Mouse (Mus musculus): ENCODE results near the gene Ascc1.
A peak's percentile ranks its signal among the peaks of the same experiment; 100 is the strongest.
"Not testable (repeated sequence)": the region's sequence is repeated elsewhere in the genome, so short reads cannot be mapped to it uniquely, and the experiment has no call there.

Gene Ascc1

GRCm38 (mm10) chr10:60118464-60118863 lies 115.9 kb downstream of the Ascc1 start:
- DNase-seq, result no peak

DNA sequence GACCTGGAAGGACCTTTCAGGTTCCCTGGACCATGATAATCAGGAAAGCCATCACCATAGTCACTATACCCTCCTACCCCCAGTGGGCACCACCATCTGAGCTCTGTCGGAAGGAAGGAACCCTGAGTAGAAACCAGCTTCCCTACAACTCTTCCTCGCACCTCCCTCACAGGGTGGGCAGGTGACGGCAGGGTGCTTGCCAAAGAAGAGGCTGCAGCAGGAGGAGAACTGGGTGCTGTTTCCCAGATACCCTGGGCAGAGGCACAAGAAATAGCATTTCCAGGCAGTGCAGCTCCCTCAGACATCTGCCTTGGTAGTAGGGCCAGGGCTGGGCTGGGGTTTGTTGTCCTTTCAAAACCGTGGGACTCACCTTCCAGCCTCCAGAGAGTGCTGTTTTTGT lies 118.0 kb downstream of the Ascc1 start:
- DNase-seq, result no peak

DNA sequence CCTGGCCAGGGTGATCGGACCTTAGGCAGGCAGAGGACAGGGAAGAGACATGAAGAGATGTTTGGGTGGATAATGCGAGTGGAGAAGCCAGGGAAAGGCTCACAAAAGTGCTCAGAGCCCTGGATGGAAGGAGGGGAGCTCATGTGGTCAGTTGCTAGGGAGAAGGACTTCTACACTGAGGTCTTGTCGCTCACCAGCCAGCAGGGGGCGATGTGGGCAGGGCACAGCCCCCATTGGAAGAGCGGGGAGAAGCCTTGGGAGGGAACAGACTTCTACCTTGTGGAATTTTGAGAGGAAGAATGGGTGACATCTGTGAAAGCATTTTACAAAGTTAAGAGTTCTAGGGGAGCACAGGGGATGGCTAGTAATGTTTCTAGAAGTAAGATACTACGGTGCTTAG lies 121.5 kb downstream of the Ascc1 start:
- DNase-seq, result peak; percentile 42 to 48

- peak in 1 of 2 experiments; percentile 25 for DNase-seq
Measured at GRCm38 (mm10) chr10:60125529-60126327, 123.1 kb downstream of the Ascc1 start.

DNA sequence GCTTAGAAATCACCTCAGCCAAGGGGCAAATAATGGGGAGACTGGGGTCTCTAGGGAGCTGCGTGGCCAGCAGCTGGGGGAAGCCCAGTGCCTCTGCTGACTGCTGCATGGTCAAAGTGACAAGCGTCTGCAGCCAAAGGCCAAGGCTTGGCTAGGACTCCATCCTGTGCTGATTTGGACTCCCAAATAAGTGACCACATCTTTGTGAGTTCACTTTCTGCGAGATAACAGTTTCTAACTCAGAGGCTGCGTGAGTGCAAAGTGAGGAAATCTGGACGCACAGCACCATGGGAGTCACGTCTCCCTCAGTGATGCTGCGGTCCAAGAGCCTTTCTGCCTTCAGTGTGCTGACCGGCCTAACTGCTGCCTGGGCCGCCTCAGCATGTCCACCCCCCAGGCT lies 125.7 kb downstream of the Ascc1 start:
- no peak for DNase-seq

GRCm38 (mm10) chr10:60130504-60130903 lies 127.9 kb downstream of the Ascc1 start:
- no peak for DNase-seq

- peak; percentile 27 to 50 for DNase-seq
Measured at GRCm38 (mm10) chr10:60133501-60133900, 130.9 kb downstream of the Ascc1 start.

DNA sequence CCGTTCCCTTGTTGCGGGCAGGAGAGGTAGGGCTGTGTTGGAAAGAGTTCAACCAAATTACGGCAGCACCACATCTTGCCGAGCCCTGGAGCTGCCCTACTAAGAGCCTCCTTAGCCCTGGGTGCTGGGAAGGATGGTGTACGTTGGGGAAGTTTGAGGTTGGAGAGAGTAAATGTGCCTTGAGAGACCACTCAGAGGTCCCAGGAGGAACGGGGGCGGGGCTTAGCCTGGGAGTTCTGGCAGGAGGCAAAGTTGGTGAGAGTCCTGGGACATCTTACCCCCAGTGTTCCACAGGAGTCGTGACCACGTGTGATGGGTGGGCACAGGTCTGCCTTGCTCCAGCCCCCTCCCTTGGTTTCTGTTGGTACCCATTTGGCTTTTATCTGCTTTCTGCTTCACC lies 131.6 kb downstream of the Ascc1 start:
- DNase-seq, result no peak

DNA sequence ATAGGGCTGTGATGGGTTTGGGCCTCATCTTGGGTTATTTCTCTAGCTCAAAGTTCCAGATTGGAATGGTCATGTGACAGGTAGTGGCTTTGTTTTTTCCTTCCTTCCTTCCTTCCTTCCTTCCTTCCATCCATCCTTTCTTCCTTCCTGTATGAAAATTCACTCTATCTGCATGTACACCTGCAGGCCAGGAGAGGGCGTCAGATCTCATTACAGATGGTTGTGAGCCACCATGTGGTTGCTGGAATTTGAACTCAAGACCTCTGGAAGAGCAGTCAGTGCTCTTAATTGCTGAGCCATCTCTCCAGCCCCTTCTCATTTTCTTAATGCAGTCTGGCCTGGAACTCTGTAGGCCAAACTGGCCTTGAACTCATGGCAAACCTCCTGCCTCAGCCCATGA lies 133.4 kb downstream of the Ascc1 start:
- DNase-seq, result not testable (repeated sequence)

- no peak for DNase-seq
Measured at GRCm38 (mm10) chr10:60136935-60137334, 134.3 kb downstream of the Ascc1 start.

- no peak for DNase-seq
Measured at GRCm38 (mm10) chr10:60138680-60139079, 136.1 kb downstream of the Ascc1 start.

DNA sequence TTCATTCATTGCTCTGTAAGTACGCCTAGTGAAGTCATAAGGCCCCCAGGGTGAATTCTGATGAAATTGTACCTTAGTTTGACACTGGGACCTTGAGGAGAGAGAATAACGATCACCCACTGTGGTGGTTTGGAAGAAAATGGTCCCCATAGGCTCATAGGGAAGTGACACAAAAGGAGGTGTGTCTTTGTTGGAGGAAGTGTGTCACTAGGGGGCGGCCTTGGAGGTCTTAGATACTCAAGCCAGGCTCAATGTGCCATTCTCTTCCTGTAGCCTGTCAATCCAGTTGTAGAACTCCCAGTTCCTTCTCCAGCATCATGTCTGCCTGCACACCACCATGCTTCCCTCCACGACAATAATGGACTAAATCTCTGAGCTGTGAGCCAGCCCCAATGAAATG lies 138.1 kb downstream of the Ascc1 start:
- no peak for DNase-seq

DNA sequence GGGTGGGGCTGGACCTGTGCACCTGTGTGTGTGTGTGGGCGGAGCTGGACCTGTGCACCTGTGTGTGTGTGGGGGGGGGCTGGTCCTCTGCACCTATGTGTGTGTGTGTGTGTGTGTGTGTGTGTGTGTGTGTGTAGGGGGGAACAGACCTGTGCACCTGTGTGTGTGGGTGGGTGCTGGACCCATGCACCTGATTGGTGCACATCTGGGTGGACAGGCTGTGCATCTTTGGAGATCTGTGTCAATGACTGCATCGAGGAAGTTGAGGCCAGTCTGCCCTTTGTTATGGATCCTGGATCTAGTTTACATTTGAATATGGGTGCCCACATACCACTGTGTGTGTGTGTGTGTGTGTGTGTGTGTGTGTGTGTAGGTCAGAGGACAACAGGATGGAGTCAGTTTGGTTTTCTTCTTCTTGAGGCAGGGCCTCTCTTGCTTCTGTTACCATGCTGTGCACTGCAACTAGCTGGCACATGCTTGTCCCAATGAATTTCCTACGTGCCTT lies 139.1 kb downstream of the Ascc1 start:
- no peak for DNase-seq

DNA sequence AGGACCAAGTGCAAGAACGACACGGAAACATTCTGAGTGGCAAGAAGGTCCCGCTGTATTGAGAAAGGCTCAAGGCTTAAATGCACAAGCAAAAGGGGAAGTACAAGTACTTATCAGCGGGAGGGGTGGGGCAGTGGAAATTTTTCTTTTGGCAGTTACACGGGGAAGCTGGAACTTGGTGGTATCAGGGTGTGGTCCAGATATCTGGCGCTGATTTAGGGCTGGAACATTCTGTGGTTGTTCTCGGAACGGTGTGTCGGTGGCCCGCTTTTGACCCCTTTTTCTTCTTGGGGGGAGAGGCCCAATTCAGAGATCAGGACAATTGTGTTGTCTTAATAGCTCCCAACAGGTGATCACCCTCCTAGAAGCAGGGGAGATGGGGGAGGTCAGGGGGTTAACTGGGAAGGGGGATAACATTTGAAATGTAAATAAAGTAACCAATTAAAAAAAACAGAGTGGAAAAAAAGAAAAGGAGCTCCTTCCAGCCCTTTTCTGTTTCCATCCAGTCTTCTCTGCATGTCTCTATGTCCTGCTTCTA lies 145.0 kb downstream of the Ascc1 start:
- DNase-seq, result not testable (repeated sequence)

- DNase-seq, result peak; percentile 90
Measured at GRCm38 (mm10) chr10:60148087-60148486, 145.5 kb downstream of the Ascc1 start.
